Mouse (Mus musculus) myocyte (in vitro differentiated cells): Measurements from ENCODE around the gene Gm49336. TPM values are rescaled to one million over a fixed set of nuclear protein-coding genes. Genes with fewer than 3 reads are reported as not detected.

Source experiments
- H3K27me3 ChIP-seq: one replicate; pipeline ENCODE4 v1.6.1; 2011; ENCODE audit not compliant: control insufficient read depth, insufficient read depth, insufficient read length
- H3K36me3 ChIP-seq: one replicate; pipeline ENCODE4 v1.6.1; 2011; ENCODE audit not compliant: control insufficient read depth, insufficient read depth
- H3K4me2 ChIP-seq: one replicate; pipeline ENCODE4 v1.6.1; 2011; ENCODE audit warnings: low read depth, control low read depth
- H3K4me3 ChIP-seq: one replicate; pipeline ENCODE4 v1.5.1; 2011; ENCODE audit warnings: mild to moderate bottlenecking, control low read depth, moderate library complexity
- H3K79me2 ChIP-seq: one replicate; pipeline ENCODE4 v1.6.1; 2011; ENCODE audit not compliant: control insufficient read depth, insufficient read depth
- H3ac ChIP-seq: one replicate; pipeline ENCODE4 v1.6.1; 2011; ENCODE audit not compliant: control insufficient read depth, insufficient read length
- CEBPB ChIP-seq: IDR thresholded peaks from 2 replicates; pipeline ENCODE4 v1.6.1; 2011; ENCODE audit warnings: mild to moderate bottlenecking, moderate library complexity; ENCODE audit not compliant: poor library complexity, insufficient read depth, severe bottlenecking
- E2F4 ChIP-seq: IDR thresholded peaks from one replicate; pipeline ENCODE4 v1.6.1; 2011; ENCODE audit warnings: mild to moderate bottlenecking, control low read depth, moderate library complexity; ENCODE audit not compliant: insufficient read depth
- MAX ChIP-seq: IDR thresholded peaks from one replicate; pipeline ENCODE4 v1.6.1; 2011; ENCODE audit warnings: low read depth, mild to moderate bottlenecking, control low read depth
- MYOD1 ChIP-seq, 3 experiments: IDR thresholded peaks; one replicate each; pipeline ENCODE4 v1.6.1; 2011; ENCODE audit warnings: control low read depth in 2 of 3, low read depth in 2 of 3, mild to moderate bottlenecking in 2 of 3, moderate library complexity in 1 of 3; ENCODE audit not compliant: insufficient read length in 2 of 3, control insufficient read depth in 1 of 3
- MYOG ChIP-seq, 3 experiments: IDR thresholded peaks; one replicate each; pipeline ENCODE4 v1.6.1; 2011; ENCODE audit warnings: control low read depth in 2 of 3, low read depth in 2 of 3, mild to moderate bottlenecking in 2 of 3; ENCODE audit not compliant: insufficient read length in 2 of 3, control insufficient read depth in 1 of 3, insufficient read depth in 1 of 3
- POLR2A ChIP-seq: IDR thresholded peaks from one replicate; pipeline ENCODE4 v1.6.1; 2011; ENCODE audit warnings: low read depth, mild to moderate bottlenecking, control low read depth, moderate library complexity; ENCODE audit not compliant: insufficient read length
- POLR2AphosphoS2 ChIP-seq: IDR thresholded peaks from one replicate; pipeline ENCODE4 v1.6.1; 2011; ENCODE audit warnings: low read depth, control low read depth; ENCODE audit not compliant: insufficient read length
- REST ChIP-seq: IDR thresholded peaks from one replicate; pipeline ENCODE4 v1.6.1; 2011; ENCODE audit warnings: mild to moderate bottlenecking, control low read depth, moderate library complexity; ENCODE audit not compliant: insufficient read depth, insufficient read length
- SRF ChIP-seq: IDR thresholded peaks from one replicate; pipeline ENCODE4 v1.6.1; 2011; ENCODE audit warnings: low read depth; ENCODE audit not compliant: control insufficient read depth, insufficient read length
- TCF12 ChIP-seq: IDR thresholded peaks from one replicate; pipeline ENCODE4 v1.6.1; 2011; ENCODE audit warnings: mild to moderate bottlenecking, control low read depth; ENCODE audit not compliant: poor library complexity, insufficient read depth, severe bottlenecking
- TCF3 ChIP-seq: IDR thresholded peaks from one replicate; pipeline ENCODE4 v1.6.1; 2011; ENCODE audit warnings: low read depth, control low read depth; ENCODE audit not compliant: insufficient read length
- USF1 ChIP-seq: IDR thresholded peaks from one replicate; pipeline ENCODE4 v1.6.1; 2011; ENCODE audit warnings: low read depth, mild to moderate bottlenecking, control low read depth, moderate library complexity
- polyA plus RNA-seq: library from polyadenylated mRNA; unstranded; fragments of >200 nt; fragmentation: generic; extraction: Trizol; gene quantifications from one replicate; pipeline ENCODE4 v1.2.1, GENCODE M21; 2012; ENCODE audit warnings: missing spikeins

The Gm49336 gene
- polyA plus RNA-seq = 14.6 TPM

DNA sequence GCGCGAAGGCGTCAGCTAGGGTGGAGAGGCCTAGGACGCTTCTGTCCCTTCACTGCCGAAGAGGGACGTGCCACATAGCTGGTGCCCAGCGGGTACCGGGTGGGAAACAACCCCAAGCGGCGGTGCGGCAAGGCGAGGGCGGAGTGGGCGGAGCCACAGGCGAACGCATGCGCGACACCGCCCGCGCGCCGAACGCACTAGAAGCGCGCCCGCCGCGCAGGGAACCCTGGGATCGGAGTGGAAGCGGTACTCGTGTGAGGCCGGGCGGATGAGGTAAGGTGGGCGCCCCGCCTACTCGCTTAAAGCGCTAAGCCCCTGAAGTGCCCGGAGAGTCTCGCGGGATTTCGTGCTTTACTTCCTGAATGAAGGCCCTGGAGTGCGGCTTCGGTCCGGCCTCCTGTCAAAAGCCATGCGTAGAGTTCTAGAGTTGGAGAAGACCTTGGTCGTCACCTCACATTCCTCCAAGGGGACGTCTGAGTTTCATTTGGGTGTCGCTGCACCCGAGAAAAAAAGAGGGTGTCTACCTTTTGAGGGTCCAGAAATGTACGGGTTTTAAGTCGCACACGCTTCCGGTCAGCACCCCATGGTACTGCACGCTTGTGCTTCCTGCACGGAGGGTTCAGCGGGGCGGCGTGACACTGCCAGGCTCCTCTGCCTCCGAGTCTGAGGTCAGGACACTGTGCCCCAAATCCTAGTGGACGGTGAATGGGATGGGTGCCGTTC is at the start of gene Gm49336, which contains the start of gene Nupl1:
TSS of gene Gm49336 (minus strand) at position 227 of the 723 bp plus-strand sequence.
TSS of gene Nupl1 (minus strand) at position 151 of the 723 bp plus-strand sequence.
- TF ChIP-seq MAX (no peak), REST (no peak), SRF (peak; percentile 39), TCF12 (no peak), POLR2AphosphoS2 (peak; percentile 91), TCF3 (no peak), USF1 (no peak), MYOG (IDR thresholded peaks at IDR 0.05; ENCODE audit: control insufficient read depth in 1 of 3, insufficient read depth in 1 of 3, insufficient read length in 2 of 3, low read depth in 2 of 3) (peak in 1 of 3 experiments; percentile 18), MYOD1 (IDR thresholded peaks at IDR 0.05; ENCODE audit: control insufficient read depth in 1 of 3, insufficient read length in 2 of 3, low read depth in 2 of 3) (peak in 1 of 3 experiments; percentile 53), POLR2A (peak; percentile 94), E2F4 (peak; percentile 64), CEBPB (no peak)

DNA sequence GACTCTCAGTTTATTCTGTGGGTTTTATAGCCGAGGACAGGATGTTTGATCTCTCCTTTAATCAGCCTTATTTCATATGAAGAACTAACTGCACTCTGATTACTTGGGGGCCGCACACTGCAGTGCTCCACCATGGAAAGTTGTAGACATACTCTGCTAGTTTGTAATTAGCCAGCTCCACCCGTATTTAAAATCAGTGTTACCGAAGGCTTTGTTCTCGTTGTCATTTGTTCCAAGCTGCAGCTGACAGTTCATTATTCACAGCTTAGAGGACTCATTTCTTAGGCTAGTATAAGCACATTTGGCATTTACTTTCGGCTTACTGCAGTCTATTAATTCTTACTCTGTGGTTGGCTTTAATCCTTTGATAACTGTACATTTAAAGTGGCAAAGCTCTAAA is 49.7 kb upstream of the Gm49336 start:
- Histone ChIP-seq H3K4me3 (no peak overlapping the region), H3K36me3 (peaks cover 14% of the 10 kb centered on the region), H3K4me2 (no peak overlapping the region), H3K79me2 (no peaks in the 10 kb centered on the region), H3ac (no peak overlapping the region), H3K27me3 (no peaks in the 10 kb centered on the region)
- TF ChIP-seq MYOD1 (IDR thresholded peaks at IDR 0.05; ENCODE audit: control insufficient read depth in 1 of 3, insufficient read length in 2 of 3, low read depth in 2 of 3) = no peak
- no peak for TF ChIP-seq MAX
- no peak for TF ChIP-seq TCF3
- no peak for TF ChIP-seq SRF
- TF ChIP-seq USF1 = no peak
- no peak for TF ChIP-seq POLR2AphosphoS2
- no peak for TF ChIP-seq MYOG (IDR thresholded peaks at IDR 0.05; ENCODE audit: control insufficient read depth in 1 of 3, insufficient read depth in 1 of 3, insufficient read length in 2 of 3, low read depth in 2 of 3)
- no peak for TF ChIP-seq REST
- TF ChIP-seq POLR2A = no peak
- TF ChIP-seq CEBPB = no peak
- no peak for TF ChIP-seq E2F4
- TF ChIP-seq TCF12 = no peak

More for the DNA sequence above, at the start of gene Gm49336, which contains the start of gene Nupl1:
- Histone ChIP-seq H3K4me2 (peak within 1 kb of the TSS; percentile 93), H3K79me2 (peaks cover 44% of the 10 kb centered on the region), H3K4me3 (peak within 1 kb of the TSS; percentile 91), H3ac (peak within 1 kb of the TSS; percentile 82), H3K27me3 (no peaks in the 10 kb centered on the region), H3K36me3 (no peaks in the 10 kb centered on the region)

GRCm38 (mm10) chr14:60300224-60300991 is 49.1 kb upstream of the Gm49336 start:
- H3K36me3 ChIP-seq = peaks cover 14% of the 10 kb centered on the region
- no peak overlapping the region for H3ac ChIP-seq
- H3K4me3 ChIP-seq = no peak overlapping the region

GRCm38 (mm10) chr14:60295531-60295930 is 44.2 kb upstream of the Gm49336 start:
- Histone ChIP-seq H3K27me3 (no peaks in the 10 kb centered on the region), H3ac (no peak overlapping the region), H3K4me2 (no peak overlapping the region), H3K36me3 (peaks cover 17% of the 10 kb centered on the region), H3K4me3 (no peak overlapping the region), H3K79me2 (no peaks in the 10 kb centered on the region)
- TF ChIP-seq SRF (no peak), TCF3 (no peak), CEBPB (no peak), POLR2AphosphoS2 (no peak), E2F4 (no peak), MYOD1 (IDR thresholded peaks at IDR 0.05; ENCODE audit: control insufficient read depth in 1 of 3, insufficient read length in 2 of 3, low read depth in 2 of 3) (no peak), USF1 (no peak), POLR2A (no peak)

More at GRCm38 (mm10) chr14:60300224-60300991, 49.1 kb upstream of the Gm49336 start:
- no peak overlapping the region for H3K4me2 ChIP-seq
- TF ChIP-seq MAX (no peak), E2F4 (no peak), POLR2AphosphoS2 (no peak), POLR2A (no peak), REST (no peak), TCF12 (no peak), MYOG (IDR thresholded peaks at IDR 0.05; ENCODE audit: control insufficient read depth in 1 of 3, insufficient read depth in 1 of 3, insufficient read length in 2 of 3, low read depth in 2 of 3) (no peak), USF1 (no peak), MYOD1 (IDR thresholded peaks at IDR 0.05; ENCODE audit: control insufficient read depth in 1 of 3, insufficient read length in 2 of 3, low read depth in 2 of 3) (no peak), SRF (no peak), CEBPB (no peak)
- H3K27me3 ChIP-seq = no peaks in the 10 kb centered on the region
- H3K79me2 ChIP-seq = no peaks in the 10 kb centered on the region
